Mouse (Mus musculus): ENCODE measurements around the gene Neurod2. TPM values are rescaled to one million over a fixed set of nuclear protein-coding genes. Genes with fewer than 3 reads are reported as not detected.

Neurod2 gene
- polyA plus RNA-seq (2014; fragmentation: Illumina TruSeq; extraction: RNeasy Lipid Tissue Mini Kit (QIAGEN cat#74804); ENCODE audit: low replicate concordance) = not detected

GRCm38 (mm10) chr11:98329081-98329959 is at the start of gene Neurod2:
Neurod2 (minus strand) TSS chr11:98329648.

GRCm38 (mm10) chr11:98358161-98359083 is 29.0 kb upstream of the Neurod2 start, which contains the start of gene Stard3:
Stard3 (plus strand) TSS chr11:98358368.

GRCm38 (mm10) chr11:98348083-98348961 is 18.9 kb upstream of the Neurod2 start, which contains the start of gene Ppp1r1b:
Ppp1r1b (plus strand) TSS chr11:98348404.

Other genes with a start within 250 kb of the Neurod2 start
- 13.2 TPM for gene Fbxl20, start 179.2 kb downstream of the Neurod2 start, polyA plus RNA-seq (2014; fragmentation: Illumina TruSeq; extraction: RNeasy Lipid Tissue Mini Kit (QIAGEN cat#74804); ENCODE audit: low replicate concordance)
- gene Med1, start 136.4 kb downstream of the Neurod2 start, polyA plus RNA-seq (2014; fragmentation: Illumina TruSeq; extraction: RNeasy Lipid Tissue Mini Kit (QIAGEN cat#74804); ENCODE audit: low replicate concordance) = 37.7 TPM
- gene Cdk12, start 126.6 kb downstream of the Neurod2 start, polyA plus RNA-seq (2014; fragmentation: Illumina TruSeq; extraction: RNeasy Lipid Tissue Mini Kit (QIAGEN cat#74804); ENCODE audit: low replicate concordance) = 28.2 TPM
- gene Ppp1r1b, start 18.8 kb upstream of the Neurod2 start, polyA plus RNA-seq (2014; fragmentation: Illumina TruSeq; extraction: RNeasy Lipid Tissue Mini Kit (QIAGEN cat#74804); ENCODE audit: low replicate concordance) = 5.9 TPM
- 1.0 TPM for gene Stard3, start 28.7 kb upstream of the Neurod2 start, polyA plus RNA-seq (2014; fragmentation: Illumina TruSeq; extraction: RNeasy Lipid Tissue Mini Kit (QIAGEN cat#74804); ENCODE audit: low replicate concordance)
- not detected for gene Tcap, start 54.2 kb upstream of the Neurod2 start, polyA plus RNA-seq (2014; fragmentation: Illumina TruSeq; extraction: RNeasy Lipid Tissue Mini Kit (QIAGEN cat#74804); ENCODE audit: low replicate concordance)
- gene Pnmt, start 56.8 kb upstream of the Neurod2 start, polyA plus RNA-seq (2014; fragmentation: Illumina TruSeq; extraction: RNeasy Lipid Tissue Mini Kit (QIAGEN cat#74804); ENCODE audit: low replicate concordance) = not detected
- not detected for gene Pgap3, start 70.8 kb upstream of the Neurod2 start, polyA plus RNA-seq (2014; fragmentation: Illumina TruSeq; extraction: RNeasy Lipid Tissue Mini Kit (QIAGEN cat#74804); ENCODE audit: low replicate concordance)
- gene Erbb2, start 82.8 kb upstream of the Neurod2 start, polyA plus RNA-seq (2014; fragmentation: Illumina TruSeq; extraction: RNeasy Lipid Tissue Mini Kit (QIAGEN cat#74804); ENCODE audit: low replicate concordance) = 2.1 TPM
- gene Mien1, start 109.3 kb upstream of the Neurod2 start, polyA plus RNA-seq (2014; fragmentation: Illumina TruSeq; extraction: RNeasy Lipid Tissue Mini Kit (QIAGEN cat#74804); ENCODE audit: low replicate concordance) = 31.8 TPM
- 2.2 TPM for gene Grb7, start 116.7 kb upstream of the Neurod2 start, polyA plus RNA-seq (2014; fragmentation: Illumina TruSeq; extraction: RNeasy Lipid Tissue Mini Kit (QIAGEN cat#74804); ENCODE audit: low replicate concordance)
- gene Ikzf3, start 216.4 kb upstream of the Neurod2 start, polyA plus RNA-seq (2014; fragmentation: Illumina TruSeq; extraction: RNeasy Lipid Tissue Mini Kit (QIAGEN cat#74804); ENCODE audit: low replicate concordance) = 5.1 TPM
- 1.0 TPM for gene Zpbp2, start 221.4 kb upstream of the Neurod2 start, polyA plus RNA-seq (2014; fragmentation: Illumina TruSeq; extraction: RNeasy Lipid Tissue Mini Kit (QIAGEN cat#74804); ENCODE audit: low replicate concordance)